Mouse (Mus musculus) bone marrow, adult 2 months (tissue): ENCODE results near the gene Nog.

Experiments
- CTCF ChIP-seq: fragments of 200-500 bp; IDR thresholded peaks from 2 replicates; pipeline ENCODE4 v1.5.1; 2011; ENCODE audit warnings: low read length, control low read depth; ENCODE audit not compliant: control insufficient read depth, insufficient read depth
- POLR2A ChIP-seq: fragments of 200-500 bp; IDR thresholded peaks from 2 replicates; pipeline ENCODE4 v1.6.1; 2011; ENCODE audit warnings: low read depth, mild to moderate bottlenecking, control low read depth, low read length, borderline replicate concordance; ENCODE audit not compliant: control insufficient read depth

DNA sequence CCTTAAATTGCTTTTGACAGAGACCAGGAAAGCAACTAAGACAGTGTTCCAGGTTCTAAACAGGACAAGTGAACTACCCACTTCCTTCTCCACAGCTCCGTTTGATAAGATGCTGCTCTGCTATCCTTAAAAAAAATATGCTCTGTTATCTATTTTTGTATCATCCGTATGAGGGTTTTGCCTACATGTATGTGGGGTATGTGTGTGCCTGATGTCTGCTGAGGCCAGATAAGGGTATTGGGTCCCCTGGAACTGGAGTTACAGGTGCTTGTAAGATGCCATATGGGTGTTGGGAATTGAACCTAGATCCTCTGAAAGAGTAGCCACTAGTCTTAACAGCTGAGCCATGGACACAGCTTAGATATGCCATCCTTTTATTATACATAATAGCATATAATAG is 19.6 kb upstream of the Nog start:
- TF ChIP-seq CTCF (no peak), POLR2A (no peak)
